Mouse (Mus musculus) frontal cortex, adult 2 months (tissue): ENCODE results near the gene Slc5a8. TPM values are rescaled to one million over a fixed set of nuclear protein-coding genes. Genes with fewer than 3 reads are reported as not detected.

Source experiments
- DNase-seq, 2 experiments: peaks; one replicate each; pipeline ENCODE4 v3.0.0; 2022; ENCODE audit warnings: low spot score in 1 of 2; ENCODE audit errors: extremely low spot score in 1 of 2
- polyA plus RNA-seq: library from polyadenylated mRNA; depleted of rRNA; stranded (reverse); fragments of >200 nt; gene quantifications from 2 replicates; pipeline ENCODE4 v1.2.3, GENCODE M21; 2012; rRNA removed

Gene Slc5a8
- polyA plus RNA-seq, 1 experiment: 0.14 TPM

DNA sequence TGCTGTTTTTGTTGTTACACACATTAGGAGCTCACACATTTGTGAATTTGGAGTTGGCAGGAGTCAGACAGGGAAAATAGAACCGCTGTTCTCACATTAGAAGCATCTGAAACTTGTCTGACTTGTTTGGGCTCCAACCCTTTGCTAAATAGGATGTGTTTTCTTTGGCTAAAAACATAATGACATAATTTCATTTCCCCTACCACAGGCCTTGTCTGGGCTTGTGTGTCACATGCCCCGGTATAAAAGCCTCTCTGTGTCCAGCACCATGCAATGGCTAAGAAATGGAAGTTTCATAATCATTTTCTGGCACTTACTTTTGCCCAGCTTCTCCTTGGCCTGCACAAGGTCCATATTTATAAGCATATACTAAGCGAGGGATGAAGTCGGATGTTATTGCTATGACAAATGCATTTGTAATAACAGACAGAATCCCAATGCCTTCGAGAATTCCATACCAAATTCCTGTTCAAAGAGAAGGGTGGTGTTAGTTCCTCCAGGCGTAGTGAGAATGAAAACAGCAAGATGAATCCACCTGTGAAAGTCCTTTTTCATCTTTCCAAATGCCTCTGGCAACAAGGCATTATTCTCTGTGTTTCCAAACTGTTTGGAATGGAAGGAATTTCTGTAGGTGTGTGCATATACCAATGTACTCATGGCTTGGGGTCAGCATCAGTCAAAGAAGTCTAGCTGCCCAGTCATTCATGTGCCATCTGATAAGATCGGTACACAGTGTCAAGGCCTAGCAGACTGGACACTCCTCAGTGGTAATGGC lies 85.3 kb downstream of the Slc5a8 start:
- DNase-seq: no peak

DNA sequence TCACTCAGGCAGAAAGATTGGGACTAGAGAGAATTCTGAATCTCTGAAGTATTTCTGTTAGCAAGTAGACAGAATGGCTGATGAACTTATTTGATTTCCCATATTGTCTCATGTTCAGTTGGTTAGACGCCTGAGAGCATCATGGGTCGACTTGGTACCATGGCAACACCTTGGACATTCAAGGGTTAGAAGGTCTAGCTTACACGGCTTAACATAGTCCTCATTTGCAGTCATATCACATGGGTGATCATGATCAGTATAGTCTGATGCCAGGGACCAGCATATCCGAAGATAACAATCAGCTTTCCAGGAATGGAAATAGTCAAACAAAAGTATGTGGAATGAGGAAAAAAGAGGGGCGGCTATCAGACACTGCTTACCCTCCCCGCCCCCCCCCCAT lies 93.1 kb downstream of the Slc5a8 start:
- no peak for DNase-seq

Other genes with a start within 250 kb of the Slc5a8 start
- not detected in 2 replicates for gene Spic, start 201.0 kb upstream of the Slc5a8 start, polyA plus RNA-seq
- gene Arl1, start 155.1 kb upstream of the Slc5a8 start, polyA plus RNA-seq: 124 and 126 TPM in 2 replicates
- gene Utp20, start 59.2 kb upstream of the Slc5a8 start, polyA plus RNA-seq: 17.2 and 20.7 TPM in 2 replicates